Mouse (Mus musculus): Measurements from ENCODE around the gene Sfxn3. TPM values are rescaled to one million over a fixed set of nuclear protein-coding genes. Genes with fewer than 3 reads are reported as not detected.
A peak's percentile ranks its signal among the peaks of the same experiment; 100 is the strongest.

Gene Sfxn3
- polyA plus RNA-seq, 1 experiment from 2014 or later = 24.4 TPM

DNA sequence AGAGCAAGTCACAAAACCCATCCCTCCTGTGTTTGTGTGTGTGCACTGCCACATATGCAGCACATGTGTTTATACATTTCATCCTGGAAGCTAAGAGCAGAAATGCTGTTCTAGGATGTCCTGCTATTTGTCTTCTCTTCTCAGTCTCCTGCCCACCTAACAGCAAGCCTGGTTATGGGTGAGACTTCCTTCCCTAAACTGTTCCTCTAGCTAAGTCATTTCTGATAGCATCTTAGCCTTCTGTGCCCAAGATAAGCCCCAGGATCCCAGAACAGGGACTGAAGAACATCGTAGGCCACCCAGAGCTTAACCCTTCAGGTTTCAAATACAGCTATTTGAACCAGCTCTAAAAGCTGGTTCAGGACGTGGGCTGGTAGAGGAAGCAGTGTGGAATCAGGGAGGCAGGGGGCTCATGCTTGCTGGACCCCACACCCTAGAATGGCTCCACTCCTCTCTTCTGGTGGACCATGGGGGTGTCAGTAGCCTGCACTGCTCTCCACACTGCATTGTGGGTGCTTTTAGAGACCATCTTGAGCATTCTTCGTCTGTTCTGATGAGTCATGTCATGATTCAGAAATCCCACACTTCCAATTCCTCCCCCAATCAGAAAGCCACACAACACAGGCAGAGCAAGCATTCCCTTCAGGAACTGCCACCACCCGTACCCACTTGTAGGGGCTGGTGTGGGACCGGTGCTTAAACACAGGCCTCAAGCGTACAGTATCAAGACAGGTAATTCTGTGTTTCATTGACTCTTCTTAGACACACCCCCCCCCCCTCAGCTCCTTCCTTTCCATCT, 7.8 kb downstream of the Sfxn3 start:
- no peak overlapping the region for H3K4me2 ChIP-seq
- peaks cover 29% of the 10 kb centered on the region for H3K36me3 ChIP-seq
- no peak for ATAC-seq (replicated peaks; ENCODE audit: low FRiP score)
- peaks cover 39% of the 10 kb centered on the region for H3K4me1 ChIP-seq
- no peaks in the 10 kb centered on the region for H3K9me3 ChIP-seq (replicated peaks)
- H3K4me3 ChIP-seq (replicated peaks) = no peak overlapping the region
- WGBS = 82% methylated on average over 6 of the region's 6 CpGs
- peak overlapping the region; percentile 27; the same call in 1 of the 2 replicates for H3K27ac ChIP-seq
- H3K9ac ChIP-seq = no peak overlapping the region
- no peaks in the 10 kb centered on the region for H3K27me3 ChIP-seq

GRCm38 (mm10) chr19:45056364-45056763, 9.1 kb downstream of the Sfxn3 start:
- 28% methylated on average over 4 of the region's 4 CpGs for WGBS
- H3K27me3 ChIP-seq = no peaks in the 10 kb centered on the region
- H3K9me3 ChIP-seq (replicated peaks) = no peaks in the 10 kb centered on the region
- H3K4me2 ChIP-seq = 0 out of 2 replicates have a peak overlapping the region, but pooled peaks have one; percentile 8
- H3K4me1 ChIP-seq = peaks cover 39% of the 10 kb centered on the region
- ATAC-seq (replicated peaks; ENCODE audit: low FRiP score) = 0 out of 2 replicates have a peak, but pooled peaks have one; percentile 17
- H3K36me3 ChIP-seq = peaks cover 22% of the 10 kb centered on the region
- H3K27ac ChIP-seq = peak overlapping the region; percentile 98; the same call in 1 of the 2 replicates
- H3K4me3 ChIP-seq (replicated peaks) = no peak overlapping the region
- H3K9ac ChIP-seq = 0 out of 2 replicates have a peak overlapping the region, but pooled peaks have one; percentile 9

DNA sequence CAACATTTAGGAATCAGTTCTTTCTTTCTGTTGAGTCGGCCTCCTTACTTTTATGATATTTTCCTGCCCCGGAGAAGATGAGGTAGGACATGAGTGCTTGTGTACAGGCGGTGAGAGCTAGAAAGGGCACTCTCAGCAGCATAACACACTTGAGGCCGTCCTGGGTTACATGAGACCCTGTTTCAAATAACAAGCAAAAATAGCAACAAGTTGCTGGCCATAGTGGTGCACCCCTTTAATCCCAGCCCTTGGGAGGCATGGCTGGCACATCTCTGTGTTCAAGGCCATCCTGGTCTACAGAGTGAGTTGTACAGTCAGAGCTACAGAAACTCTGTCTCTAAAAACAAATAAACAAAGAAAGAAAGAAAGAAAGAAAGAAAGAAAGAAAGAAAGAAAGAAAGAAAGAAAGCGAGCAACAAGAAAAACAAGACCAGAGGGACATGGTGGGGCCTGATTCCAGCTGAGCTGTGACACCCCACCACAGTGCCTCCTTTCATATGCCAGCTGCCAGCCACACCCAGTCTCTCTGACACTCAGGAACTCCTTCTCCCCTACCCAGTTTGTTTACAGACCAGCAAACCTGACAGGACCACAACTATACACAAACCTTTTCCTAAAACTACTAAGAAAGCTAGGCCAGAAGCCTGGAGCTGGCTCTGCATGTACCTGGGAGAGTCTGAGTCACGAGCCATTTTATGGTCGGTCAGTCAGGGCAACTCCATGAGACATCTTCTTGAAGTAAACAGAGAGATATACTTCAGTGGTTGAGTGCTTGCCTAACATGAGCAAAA, 9.8 kb downstream of the Sfxn3 start:
- Histone ChIP-seq H3K36me3 (peaks cover 16% of the 10 kb centered on the region; the same call in 1 of the 2 replicates), H3K4me1 (peaks cover 39% of the 10 kb centered on the region), H3K4me2 (peak overlapping the region; percentile 65), H3K9ac (peak overlapping the region; percentile 62; the same call in 1 of the 2 replicates), H3K9me3 (replicated peaks) (no peaks in the 10 kb centered on the region), H3K4me3 (replicated peaks) (peak overlapping the region; percentile 59), H3K27ac (peak overlapping the region; percentile 98), H3K27me3 (no peaks in the 10 kb centered on the region)
- WGBS = 69% methylated on average over 7 of the region's 7 CpGs
- ATAC-seq (replicated peaks; ENCODE audit: low FRiP score) = no peak

DNA sequence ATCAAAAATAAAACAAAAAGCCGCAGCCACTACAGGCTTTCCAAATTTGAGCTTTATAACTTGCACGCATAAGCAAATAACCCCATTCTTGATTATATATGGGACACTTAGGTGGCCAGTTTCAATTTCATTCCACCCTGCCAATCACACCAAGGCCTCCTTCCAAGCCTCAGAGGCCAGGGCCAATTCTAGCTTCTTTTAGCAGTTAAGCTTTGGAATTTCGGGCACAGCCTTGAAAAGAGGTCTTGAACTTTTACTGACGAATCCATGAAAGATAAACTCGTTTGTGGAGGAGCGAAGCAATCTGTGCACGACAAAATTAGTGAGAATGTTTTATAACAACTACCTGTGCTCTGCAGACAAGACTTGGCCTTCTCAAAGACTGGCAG, 10.4 kb downstream of the Sfxn3 start:
- Histone ChIP-seq H3K36me3 (peaks cover 10% of the 10 kb centered on the region; the same call in 1 of the 2 replicates), H3K27ac (peak overlapping the region; percentile 98), H3K4me1 (peaks cover 39% of the 10 kb centered on the region), H3K4me2 (peak overlapping the region; percentile 65), H3K27me3 (no peaks in the 10 kb centered on the region), H3K4me3 (replicated peaks) (peak overlapping the region; percentile 59), H3K9me3 (replicated peaks) (no peaks in the 10 kb centered on the region), H3K9ac (peak overlapping the region; percentile 62)
- WGBS = 40% methylated on average over 7 of the region's 7 CpGs
- no peak for ATAC-seq (replicated peaks; ENCODE audit: low FRiP score)

DNA sequence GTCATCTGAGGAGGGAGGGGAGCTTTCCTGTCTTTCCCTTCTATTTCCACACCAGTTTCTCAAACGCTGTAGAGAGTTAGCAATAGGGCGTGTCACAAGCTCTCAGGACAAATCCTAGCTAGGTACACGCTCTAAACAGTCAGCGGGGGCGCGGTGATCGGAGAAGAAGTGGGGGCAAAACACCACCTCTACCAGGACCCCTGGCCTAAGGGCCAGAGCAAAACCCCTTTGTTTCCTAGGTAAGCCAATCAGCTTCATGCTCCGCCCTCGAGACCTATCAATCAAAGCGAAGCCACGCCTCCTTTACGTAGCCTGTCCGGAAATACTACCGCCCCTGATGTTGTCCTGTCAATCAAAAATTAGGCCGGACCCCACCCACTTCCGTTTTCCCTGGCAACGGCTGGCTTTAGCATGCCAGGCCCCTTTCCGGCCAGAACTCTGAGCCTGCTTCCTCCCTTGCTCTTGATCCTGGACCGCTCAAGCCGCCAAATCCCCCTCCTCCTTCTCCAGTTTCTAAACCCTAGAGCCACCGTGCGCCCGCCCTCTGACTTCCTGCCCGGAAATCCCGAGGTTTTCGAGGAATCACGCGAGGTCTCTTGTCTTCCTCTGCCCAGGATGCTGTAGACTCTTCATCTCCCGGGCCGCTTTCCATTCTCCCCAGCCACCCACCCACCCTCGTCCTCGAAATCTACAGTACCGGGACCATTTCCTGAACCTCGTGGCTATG, 11.0 kb downstream of the Sfxn3 start:
- Histone ChIP-seq H3K36me3 (peaks cover 4% of the 10 kb centered on the region; the same call in 1 of the 2 replicates), H3K4me3 (replicated peaks) (peak overlapping the region; percentile 59), H3K9me3 (replicated peaks) (no peaks in the 10 kb centered on the region), H3K27ac (peak overlapping the region; percentile 98), H3K9ac (peak overlapping the region; percentile 83), H3K4me1 (peaks cover 34% of the 10 kb centered on the region), H3K4me2 (peak overlapping the region; percentile 65), H3K27me3 (no peaks in the 10 kb centered on the region)
- WGBS = under 1% methylated on average over 34 of the region's 34 CpGs
- peak; percentile 93 for ATAC-seq (replicated peaks; ENCODE audit: low FRiP score)

DNA sequence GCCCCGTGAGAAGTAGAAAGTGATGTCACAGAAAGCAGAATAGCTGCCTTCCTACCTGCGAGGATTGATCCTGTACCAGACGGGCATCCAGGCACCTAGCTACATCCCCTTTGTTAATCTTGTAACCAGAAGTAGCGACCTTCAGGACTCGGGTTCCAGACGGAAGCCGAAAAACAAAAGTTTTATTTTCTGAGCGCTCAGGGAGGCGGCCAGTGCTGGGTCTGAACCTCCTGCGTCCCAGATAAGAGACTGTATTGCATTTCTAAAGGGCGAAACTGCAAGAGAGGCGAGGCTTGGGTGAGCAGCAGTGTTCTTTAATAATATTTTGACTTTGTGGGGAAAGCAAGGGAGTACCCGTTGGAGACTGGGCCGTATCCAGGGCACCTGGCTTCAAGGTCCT, 11.5 kb downstream of the Sfxn3 start:
- Histone ChIP-seq H3K27me3 (peaks cover 3% of the 10 kb centered on the region), H3K9me3 (replicated peaks) (no peaks in the 10 kb centered on the region), H3K27ac (peak overlapping the region; percentile 98), H3K36me3 (no peaks in the 10 kb centered on the region), H3K9ac (peak overlapping the region; percentile 83), H3K4me3 (replicated peaks) (peak overlapping the region; percentile 59), H3K4me1 (peaks cover 34% of the 10 kb centered on the region), H3K4me2 (peak overlapping the region; percentile 65)
- WGBS = 1% methylated on average over 14 of the region's 14 CpGs
- no peak for ATAC-seq (replicated peaks; ENCODE audit: low FRiP score)

- no peak overlapping the region for H3K27ac ChIP-seq
- H3K9me3 ChIP-seq (replicated peaks) = no peaks in the 10 kb centered on the region
- H3K4me2 ChIP-seq = peak overlapping the region; percentile 39
- H3K9ac ChIP-seq = no peak overlapping the region
- no peak overlapping the region for H3K4me3 ChIP-seq (replicated peaks)
- no peaks in the 10 kb centered on the region for H3K36me3 ChIP-seq
- H3K4me1 ChIP-seq = peaks cover 14% of the 10 kb centered on the region
- WGBS = 41% methylated on average over 20 of the region's 20 CpGs
- H3K27me3 ChIP-seq = peaks cover 52% of the 10 kb centered on the region
- ATAC-seq (replicated peaks; ENCODE audit: low FRiP score) = no peak
Observed at GRCm38 (mm10) chr19:45063565-45064292, 16.4 kb downstream of the Sfxn3 start.

DNA sequence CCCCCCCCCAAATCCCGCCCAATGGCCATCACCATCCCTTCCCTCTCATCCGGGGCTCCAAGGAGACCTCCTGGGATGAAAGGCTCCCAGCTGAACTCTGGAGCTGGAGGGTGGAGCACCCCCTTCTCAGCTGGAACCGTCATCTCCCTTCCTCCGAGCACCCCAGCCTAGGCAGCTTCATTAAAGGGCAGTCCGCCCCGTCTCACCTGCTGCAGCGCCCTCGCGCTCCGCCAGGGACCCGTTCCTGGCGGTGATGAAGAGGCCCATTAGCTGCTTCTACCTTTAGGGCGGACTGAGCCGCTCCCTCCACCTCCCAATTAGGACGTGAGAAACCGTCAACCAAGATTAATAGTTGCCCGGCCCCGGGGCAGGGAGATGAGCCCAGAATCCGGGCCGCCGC, 17.9 kb downstream of the Sfxn3 start:
- H3K27ac ChIP-seq = no peak overlapping the region
- ATAC-seq (replicated peaks; ENCODE audit: low FRiP score) = no peak
- peaks cover 9% of the 10 kb centered on the region; the same call in 1 of the 2 replicates for H3K4me1 ChIP-seq
- 0 out of 2 replicates have a peak overlapping the region, but pooled peaks have one; percentile 2 for H3K4me3 ChIP-seq (replicated peaks)
- no peaks in the 10 kb centered on the region for H3K36me3 ChIP-seq
- H3K4me2 ChIP-seq = no peak overlapping the region
- no peaks in the 10 kb centered on the region for H3K9me3 ChIP-seq (replicated peaks)
- 5% methylated on average over 21 of the region's 21 CpGs for WGBS
- peak overlapping the region; percentile 7; the same call in 1 of the 2 replicates for H3K9ac ChIP-seq
- peaks cover 67% of the 10 kb centered on the region for H3K27me3 ChIP-seq

DNA sequence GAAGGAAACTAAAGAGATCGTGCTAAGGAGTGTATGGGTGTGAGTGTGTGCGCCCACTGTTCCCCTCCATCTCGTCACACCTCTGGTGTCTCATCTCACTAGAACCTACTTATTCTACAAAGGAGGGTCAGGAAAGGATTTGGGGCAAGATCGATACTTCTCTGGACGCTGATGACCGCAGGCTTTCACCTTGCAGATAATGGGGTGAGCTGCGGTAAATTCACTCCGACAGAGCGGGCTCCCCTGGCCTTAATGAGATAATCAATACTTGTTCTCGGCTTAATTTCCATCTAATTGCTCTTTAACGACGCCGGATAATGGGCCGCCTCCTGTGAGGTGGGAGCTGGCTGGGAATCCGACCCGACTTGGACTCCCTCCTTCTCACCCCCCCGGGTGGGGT, 19.9 kb downstream of the Sfxn3 start:
- Histone ChIP-seq H3K4me3 (replicated peaks) (no peak overlapping the region), H3K27me3 (peaks cover 80% of the 10 kb centered on the region), H3K27ac (no peak overlapping the region), H3K9me3 (replicated peaks) (no peaks in the 10 kb centered on the region), H3K9ac (no peak overlapping the region), H3K4me2 (no peak overlapping the region), H3K4me1 (peaks cover 9% of the 10 kb centered on the region; the same call in 1 of the 2 replicates), H3K36me3 (no peaks in the 10 kb centered on the region)
- 21% methylated on average over 17 of the region's 17 CpGs for WGBS
- ATAC-seq (replicated peaks; ENCODE audit: low FRiP score) = no peak

GRCm38 (mm10) chr19:45067758-45068510, 20.6 kb downstream of the Sfxn3 start:
- H3K4me2 ChIP-seq = no peak overlapping the region
- ATAC-seq (replicated peaks; ENCODE audit: low FRiP score) = no peak
- 71% methylated on average over 7 of the region's 7 CpGs for WGBS

More at GRCm38 (mm10) chr19:45067758-45068510, 20.6 kb downstream of the Sfxn3 start:
- Histone ChIP-seq H3K9me3 (replicated peaks) (no peaks in the 10 kb centered on the region), H3K9ac (no peak overlapping the region), H3K27ac (no peak overlapping the region), H3K27me3 (peaks cover 80% of the 10 kb centered on the region), H3K36me3 (no peaks in the 10 kb centered on the region), H3K4me1 (peaks cover 9% of the 10 kb centered on the region; the same call in 1 of the 2 replicates), H3K4me3 (replicated peaks) (no peak overlapping the region)

All from kidney, embryonic 15.5 days (tissue).